Mouse (Mus musculus) layer of hippocampus, adult 2 months (tissue): ENCODE measurements around the gene Morn1. TPM values are rescaled to one million over a fixed set of nuclear protein-coding genes. Genes with fewer than 3 reads are reported as not detected.

ENCODE experiments used
- DNase-seq, 2 experiments: peaks; one replicate each; pipeline ENCODE4 v3.0.0; 2022; ENCODE audit warnings: low spot score in 2 of 2
- H3K27ac ChIP-seq: fragments of 200-600 bp; 2 replicates; pipeline ENCODE4 v1.8.1; 2022
- H3K4me3 ChIP-seq: fragments of 200-600 bp; 2 replicates; pipeline ENCODE4 v1.8.1; 2022; ENCODE audit warnings: mild to moderate bottlenecking
- CTCF ChIP-seq: fragments of 200-600 bp; conservative IDR thresholded peaks from 2 replicates; pipeline ENCODE4 v1.8.1; 2022; ENCODE audit warnings: antibody characterized with exemption, mild to moderate bottlenecking, moderate library complexity
- total RNA-seq, 2 experiments: library from RNA; stranded (reverse); gene quantifications; 2 replicates each; pipeline ENCODE4 v1.2.3; 2021

The Morn1 gene
- total RNA-seq, 2 experiments from 2014 or later: 11.8 to 14.0 TPM

DNA sequence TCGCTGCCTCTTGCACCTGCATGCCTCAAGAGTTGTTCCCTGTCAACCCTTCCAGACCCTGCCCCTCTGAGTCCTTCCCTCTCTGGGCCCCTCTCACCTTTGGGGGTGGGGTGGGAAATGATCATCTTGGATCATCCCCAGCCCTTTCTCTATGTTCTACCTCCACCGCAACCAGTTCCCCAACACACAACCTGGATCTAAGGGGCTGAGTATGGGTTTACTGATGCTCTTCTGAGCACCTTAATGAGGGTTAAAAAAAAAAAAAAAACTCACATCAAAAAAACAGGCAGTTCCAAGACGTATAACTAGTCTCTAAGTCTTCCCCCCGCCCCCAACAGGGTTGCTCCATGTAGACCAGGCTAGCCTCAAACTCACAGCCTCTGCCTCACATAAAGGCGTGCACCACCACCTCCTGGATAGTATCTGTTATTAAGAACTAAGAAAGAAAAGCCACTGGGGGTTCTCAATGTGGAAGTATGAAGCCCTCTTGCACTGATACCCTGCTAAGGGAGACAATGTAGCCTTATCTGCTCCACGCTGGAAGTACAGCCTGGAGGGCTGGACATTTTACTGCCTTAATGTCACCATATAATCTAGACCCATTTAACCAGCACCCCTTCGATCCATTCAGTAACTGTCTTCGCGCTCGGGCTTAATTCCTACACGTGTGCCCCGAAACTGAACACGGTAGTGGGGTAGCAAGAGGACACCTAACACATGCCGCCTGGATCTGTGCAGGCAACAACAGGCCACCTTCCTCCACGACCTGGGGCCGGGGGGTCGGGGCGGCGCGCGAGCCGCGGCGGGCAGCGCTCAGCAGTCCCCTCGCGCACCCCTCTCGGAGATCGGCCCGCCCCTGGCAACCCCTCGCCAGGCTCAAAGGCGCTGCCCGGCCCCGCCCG, 920 bp upstream of the Morn1 start:
- DNase-seq: no peak
- peak overlapping the region; percentile 96 for H3K4me3 ChIP-seq
- TF ChIP-seq CTCF: no peak

DNA sequence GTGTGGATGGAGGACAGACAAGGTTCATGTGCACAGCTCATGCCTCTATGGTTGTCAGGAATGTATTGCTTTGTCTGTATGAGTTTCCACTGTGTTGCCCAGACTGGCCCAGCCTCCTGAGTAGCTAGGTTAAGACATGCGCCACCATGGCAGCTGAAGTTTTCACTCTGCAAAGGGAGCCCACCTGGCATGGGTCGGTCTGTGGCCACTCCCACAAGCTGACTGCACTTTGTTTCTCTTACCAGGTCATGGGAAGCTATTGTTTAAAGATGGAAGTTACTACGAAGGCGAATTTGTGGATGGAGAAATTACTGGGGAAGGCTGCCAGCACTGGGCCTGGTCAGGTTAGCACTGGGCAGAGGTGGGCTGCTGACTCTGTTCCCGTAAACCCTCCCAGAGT, 2.9 kb downstream of the Morn1 start:
- Histone ChIP-seq H3K27ac (no peak overlapping the region), H3K4me3 (no peak overlapping the region)
- TF ChIP-seq CTCF: no peak
- DNase-seq: no peak

More for the DNA sequence above, 920 bp upstream of the Morn1 start:
- peak overlapping the region; percentile 93 for H3K27ac ChIP-seq

DNA sequence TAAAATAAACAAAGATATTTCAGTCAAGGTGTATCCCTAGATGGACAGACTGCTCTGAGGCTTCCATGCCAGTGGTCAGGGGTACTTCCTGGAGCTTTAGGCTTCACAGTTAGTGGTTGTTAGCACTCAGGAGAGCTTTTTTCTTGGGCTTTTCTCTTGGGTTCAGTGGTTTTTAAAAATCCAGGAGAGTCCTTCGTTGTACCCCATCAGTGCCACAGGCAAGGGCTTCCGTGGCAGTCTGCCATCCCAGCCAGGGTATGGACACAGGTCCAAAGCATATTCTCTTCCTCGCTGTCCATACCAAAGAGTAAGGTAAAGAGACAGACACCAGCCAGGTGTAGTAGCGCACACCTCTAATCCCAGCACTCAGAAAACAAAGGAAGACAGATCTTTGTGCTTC, 3.8 kb downstream of the Morn1 start:
- no peak for TF ChIP-seq CTCF
- DNase-seq: no peak
- no peak overlapping the region for H3K27ac ChIP-seq
- no peak overlapping the region for H3K4me3 ChIP-seq

DNA sequence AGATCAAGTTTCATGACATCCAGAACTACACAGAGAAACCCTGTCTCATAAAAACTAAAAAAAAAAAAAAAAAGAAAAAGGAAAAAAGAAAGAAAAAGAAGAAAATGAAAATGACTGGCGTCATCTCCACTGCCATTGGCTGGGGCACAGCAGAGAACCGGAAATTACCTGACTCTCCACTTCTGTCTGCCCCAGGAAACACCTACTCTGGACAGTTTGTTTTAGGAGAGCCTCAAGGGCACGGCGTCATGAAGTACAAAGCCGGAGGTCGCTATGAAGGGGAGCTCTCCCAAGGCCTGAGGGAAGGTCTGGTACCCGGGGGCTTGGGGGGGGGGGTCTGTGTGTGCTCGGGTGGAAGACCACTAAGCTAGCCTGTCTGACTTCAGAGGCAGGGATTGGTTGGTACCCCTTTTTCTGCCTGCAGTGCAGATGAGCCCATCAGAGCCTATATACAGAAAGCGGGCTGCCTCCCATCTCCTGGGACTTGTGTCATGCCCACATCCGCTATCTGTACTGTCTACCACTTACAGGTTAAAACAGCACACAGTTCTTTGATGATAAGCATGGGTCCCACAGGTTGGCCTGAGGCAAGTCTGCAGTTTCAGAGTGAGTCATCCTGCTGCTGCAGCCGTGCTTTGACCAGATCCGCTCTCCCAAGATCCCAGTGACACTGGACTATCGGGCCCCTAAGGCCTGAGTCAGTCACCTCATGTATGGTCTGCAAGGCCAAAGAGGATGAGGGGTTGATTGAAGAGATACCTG, 4.5 kb downstream of the Morn1 start:
- DNase-seq: no peak
- Histone ChIP-seq H3K27ac (no peak overlapping the region), H3K4me3 (no peak overlapping the region)
- no peak for TF ChIP-seq CTCF

DNA sequence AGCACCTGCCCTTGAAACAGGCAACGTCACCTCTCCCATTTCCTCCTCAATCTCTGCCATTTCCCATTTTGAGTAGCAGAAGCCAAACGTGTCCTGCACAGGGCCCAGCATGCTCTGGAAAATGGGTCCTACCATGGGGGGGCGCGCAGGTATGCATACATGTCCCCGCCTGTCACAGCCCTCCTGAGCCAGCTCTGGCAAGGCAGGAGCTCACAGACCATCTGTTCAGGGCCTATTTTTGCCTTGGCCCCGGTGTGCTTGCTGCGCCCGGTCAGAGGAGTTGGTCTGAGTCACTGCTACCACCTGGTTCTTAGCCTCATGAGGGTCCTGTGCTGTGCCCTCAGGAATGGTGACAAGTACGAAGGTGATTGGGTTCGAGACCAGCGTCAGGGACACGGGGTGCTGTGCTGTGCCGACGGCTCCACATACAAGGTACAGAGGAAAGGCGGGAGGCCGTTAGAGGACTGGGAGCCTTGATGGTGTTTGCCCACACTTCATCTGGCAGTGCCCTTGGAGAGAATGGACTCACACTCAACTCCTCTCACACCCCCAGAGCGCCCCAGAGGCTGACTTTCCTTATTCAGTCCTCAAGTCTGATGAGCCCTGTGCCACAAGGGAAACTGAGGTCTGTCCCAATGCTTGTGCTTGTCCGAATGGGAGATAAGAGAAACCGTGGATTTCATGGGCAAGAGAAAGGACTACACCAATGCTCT, 6.5 kb downstream of the Morn1 start:
- Histone ChIP-seq H3K27ac (no peak overlapping the region), H3K4me3 (no peak overlapping the region)
- DNase-seq: no peak
- no peak for TF ChIP-seq CTCF

DNA sequence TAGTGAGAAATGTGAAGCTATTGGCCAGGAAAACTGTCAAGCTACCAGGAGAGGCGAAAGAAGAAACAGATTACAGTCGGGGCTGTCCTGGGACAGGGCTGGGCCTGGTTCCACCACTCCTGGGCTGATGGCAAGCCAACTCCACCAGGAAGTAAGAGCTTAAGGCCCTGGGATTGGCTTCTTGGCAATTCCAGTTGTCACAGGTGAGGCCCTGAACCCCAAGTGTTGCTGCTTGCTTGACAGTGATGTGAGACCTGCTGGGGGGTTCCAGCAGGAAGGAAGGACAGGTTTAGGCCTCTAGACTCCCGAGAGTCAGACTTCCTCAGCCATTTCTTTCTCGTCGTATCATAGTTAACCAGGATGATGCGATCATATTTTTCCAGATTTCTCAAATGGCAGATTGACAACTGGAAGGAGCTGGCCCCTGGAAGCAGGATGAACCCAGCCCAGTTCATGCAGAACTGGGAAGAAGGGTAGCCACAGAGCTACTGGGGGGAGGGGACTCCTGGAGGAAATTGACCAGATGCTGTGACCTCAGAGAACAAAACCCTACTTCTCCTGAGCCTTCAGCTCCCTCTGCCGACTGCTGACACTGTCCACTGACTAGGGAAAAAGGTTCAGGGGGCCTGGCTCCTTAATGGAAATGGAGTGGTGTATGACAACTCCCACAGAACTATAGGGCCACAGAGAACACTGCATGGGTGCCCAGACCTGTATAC, 7.2 kb downstream of the Morn1 start:
- no peak for TF ChIP-seq CTCF
- DNase-seq: no peak
- H3K27ac ChIP-seq: no peak overlapping the region
- no peak overlapping the region for H3K4me3 ChIP-seq

DNA sequence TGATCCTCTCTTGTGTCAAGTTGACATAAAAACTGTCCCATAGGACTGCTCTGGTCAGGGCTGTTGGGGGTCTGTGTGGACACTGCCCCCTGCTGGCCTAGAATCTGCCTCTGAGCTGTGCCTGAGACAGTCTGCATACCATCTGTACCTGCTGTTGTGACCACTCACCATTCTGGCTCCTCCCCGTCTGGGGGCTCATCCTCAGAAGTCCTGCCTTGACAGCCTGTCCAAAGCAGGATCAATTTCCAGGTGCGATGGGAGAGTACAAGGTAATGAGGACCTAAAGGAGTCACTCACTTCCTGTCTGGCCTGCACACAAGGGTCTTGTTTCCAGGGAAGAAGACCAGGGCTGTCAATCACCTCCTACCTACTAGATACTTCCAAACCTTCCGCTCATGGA, 8.2 kb downstream of the Morn1 start:
- peak; percentile 81 for TF ChIP-seq CTCF
- Histone ChIP-seq H3K4me3 (no peak overlapping the region), H3K27ac (peak overlapping the region; percentile 21; the same call in 1 of the 2 replicates)
- no peak for DNase-seq

DNA sequence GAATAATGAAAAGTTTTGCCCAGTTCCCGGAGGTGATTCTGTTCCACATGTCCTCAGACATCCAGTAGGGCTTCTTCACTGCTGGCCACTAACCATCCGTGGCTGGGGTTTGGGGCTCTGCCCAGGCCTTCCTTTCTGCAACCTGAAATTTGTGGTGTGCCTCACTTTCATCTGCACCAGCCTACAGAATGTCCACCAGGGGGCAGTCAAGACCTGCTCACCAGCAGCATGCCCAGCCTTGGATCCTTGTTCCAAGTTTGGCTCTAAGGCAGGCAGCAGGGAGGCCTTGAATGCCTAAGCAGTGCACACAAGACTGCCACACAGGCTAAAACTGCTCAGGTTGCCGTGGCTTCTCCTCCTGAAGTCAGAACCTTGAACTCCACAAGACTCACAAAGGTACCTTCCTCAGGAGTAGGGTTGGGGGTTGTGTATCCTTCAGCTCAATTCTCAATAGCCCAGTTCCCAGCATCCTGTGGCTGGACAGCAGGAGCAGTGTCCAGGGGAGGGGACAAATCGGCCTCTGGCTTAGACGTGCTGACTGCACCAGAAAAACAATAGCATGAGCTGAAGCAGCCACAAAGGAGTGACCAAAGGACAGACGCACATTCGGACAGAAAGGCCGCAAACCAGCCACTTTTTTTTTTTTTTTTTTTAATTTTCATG, 9.0 kb downstream of the Morn1 start:
- DNase-seq: peak; percentile 87 to 89
- TF ChIP-seq CTCF: peak; percentile 97
- Histone ChIP-seq H3K27ac (peak overlapping the region; percentile 64), H3K4me3 (no peak overlapping the region)

DNA sequence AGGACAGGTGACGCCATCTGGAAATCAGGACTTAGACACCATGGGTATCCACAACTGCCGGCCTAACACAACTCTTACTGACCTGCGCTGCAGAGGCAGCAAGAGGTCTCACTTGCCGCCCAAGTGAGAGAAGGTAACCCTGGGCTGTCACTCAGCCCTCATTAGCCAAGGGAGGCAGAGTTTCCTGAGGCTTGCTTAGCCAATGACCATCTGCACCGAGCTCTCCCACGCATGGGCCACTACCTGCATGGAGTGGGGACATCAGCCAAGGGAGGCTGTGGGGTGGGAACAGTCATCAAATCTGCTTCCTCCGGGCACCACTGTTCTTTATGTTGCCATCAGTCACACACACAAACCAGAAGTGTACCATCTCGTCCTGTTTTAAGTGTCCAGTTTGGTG, 9.6 kb downstream of the Morn1 start:
- Histone ChIP-seq H3K4me3 (no peak overlapping the region), H3K27ac (0 out of 2 replicates have a peak overlapping the region, but pooled peaks have one; percentile 64)
- no peak for TF ChIP-seq CTCF
- DNase-seq: no peak

DNA sequence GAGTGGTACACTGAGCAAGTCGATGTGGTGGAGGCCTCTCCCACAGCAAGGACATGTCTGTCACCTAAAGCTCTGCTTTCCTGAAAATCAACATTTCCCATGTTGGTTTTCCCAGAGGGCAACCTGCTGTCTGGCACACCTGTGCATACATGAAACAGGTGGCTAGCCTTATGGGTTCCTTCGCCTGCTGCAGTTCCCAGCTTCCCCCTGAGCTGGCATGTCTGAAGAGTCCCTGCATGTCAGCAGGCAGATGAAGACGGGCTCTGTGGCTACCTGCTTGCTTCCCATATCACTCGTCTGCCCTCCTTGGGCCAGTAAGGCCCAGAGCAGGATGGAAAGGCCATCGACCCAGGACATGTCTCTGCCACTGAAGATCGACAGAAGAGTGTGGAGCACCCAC, 11.1 kb downstream of the Morn1 start:
- Histone ChIP-seq H3K4me3 (no peak overlapping the region), H3K27ac (no peak overlapping the region)
- no peak for DNase-seq
- no peak for TF ChIP-seq CTCF

DNA sequence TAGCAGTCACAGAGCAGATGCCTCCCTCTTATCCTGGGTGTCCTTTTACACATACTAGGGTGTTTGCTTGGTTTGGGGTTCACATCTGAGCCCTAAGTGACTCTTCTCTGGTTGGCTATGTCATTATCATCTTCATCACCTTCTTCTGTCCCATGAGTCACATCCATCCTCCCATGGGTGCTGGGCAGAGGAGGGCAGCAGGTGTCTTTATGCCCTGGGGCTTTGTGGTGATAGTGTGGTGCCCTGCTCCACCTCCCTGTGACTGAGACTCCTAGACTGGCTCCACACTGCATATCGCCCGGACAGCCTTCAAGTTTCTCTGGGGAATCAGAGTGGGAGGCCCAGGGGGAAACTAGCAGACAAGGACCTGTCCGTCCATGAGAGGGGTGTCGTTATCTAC, 12.2 kb downstream of the Morn1 start:
- Histone ChIP-seq H3K27ac (no peak overlapping the region), H3K4me3 (no peak overlapping the region)
- no peak for DNase-seq
- no peak for TF ChIP-seq CTCF

DNA sequence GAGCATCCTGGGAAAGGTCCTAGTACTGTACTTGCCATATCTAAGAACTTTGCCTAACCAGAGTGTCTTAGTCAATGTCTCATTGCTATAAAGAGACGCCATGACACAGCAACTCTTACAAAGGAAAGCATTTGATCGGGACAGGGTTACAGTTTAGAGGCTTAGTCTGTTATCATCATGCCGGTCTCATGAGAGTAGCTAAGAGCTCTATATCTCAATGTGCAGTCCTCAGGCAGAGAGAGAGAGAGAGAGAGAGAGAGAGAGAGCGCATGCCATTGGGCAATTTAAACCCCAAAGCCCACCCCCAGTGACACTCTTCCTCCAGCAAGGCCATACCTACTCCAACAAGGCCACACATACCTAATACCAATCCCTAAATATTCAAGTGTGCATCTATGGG, 21.5 kb downstream of the Morn1 start:
- Histone ChIP-seq H3K4me3 (no peak overlapping the region), H3K27ac (no peak overlapping the region)
- no peak for TF ChIP-seq CTCF
- no peak for DNase-seq
